Mouse (Mus musculus): ENCODE results near the gene Shq1. TPM values are rescaled to one million over a fixed set of nuclear protein-coding genes. Genes with fewer than 3 reads are reported as not detected.

Gene Shq1
- polyA plus RNA-seq, 1 experiment from 2014 or later, result 20.1 TPM

DNA sequence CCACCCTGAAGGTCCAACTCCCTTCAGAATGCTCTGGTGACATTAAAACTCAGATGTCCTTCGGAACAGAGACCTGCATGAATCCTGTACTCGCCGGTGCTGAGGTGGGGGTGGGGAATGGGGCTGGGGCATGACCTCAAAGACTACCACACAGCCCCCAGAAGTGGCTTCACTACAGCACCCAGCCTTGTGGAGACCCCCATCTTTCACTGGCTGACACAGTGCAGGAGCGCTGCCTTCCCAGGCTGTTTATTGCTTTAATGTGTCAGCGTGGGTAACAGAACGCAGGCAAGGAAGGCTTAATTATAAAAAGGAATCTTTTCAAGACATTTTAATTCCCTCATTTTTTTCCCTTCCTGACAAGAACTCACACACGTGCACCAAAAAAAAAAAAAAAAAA, 137.6 kb downstream of the Shq1 start:
- H3K4me3 ChIP-seq (replicated peaks), result no peak overlapping the region
- no peak for ATAC-seq (ENCODE audit: insufficient number of reproducible peaks, insufficient read depth, low FRiP score, low TSS enrichment, low read depth)
- H3K9me3 ChIP-seq, result no peaks in the 10 kb centered on the region
- H3K27ac ChIP-seq, result no peak overlapping the region
- H3K4me1 ChIP-seq (replicated peaks), result peaks cover 24% of the 10 kb centered on the region
- peaks cover 26% of the 10 kb centered on the region for H3K27me3 ChIP-seq
- no peaks in the 10 kb centered on the region for H3K36me3 ChIP-seq
- H3K9ac ChIP-seq (replicated peaks), result no peak overlapping the region
- peak overlapping the region; percentile 28; the same call in 1 of the 2 replicates for H3K4me2 ChIP-seq
- 11% methylated on average over 7 of the region's 7 CpGs for WGBS

- Histone ChIP-seq H3K9ac (replicated peaks) (no peak overlapping the region), H3K9me3 (0 out of 2 replicates have a peak, but pooled peaks cover 3% of the 10 kb centered on the region), H3K27me3 (peaks cover 18% of the 10 kb centered on the region), H3K4me1 (replicated peaks) (peaks cover 23% of the 10 kb centered on the region), H3K4me3 (replicated peaks) (no peak overlapping the region), H3K4me2 (no peak overlapping the region), H3K27ac (no peak overlapping the region), H3K36me3 (no peaks in the 10 kb centered on the region)
- ATAC-seq (ENCODE audit: insufficient number of reproducible peaks, insufficient read depth, low FRiP score, low TSS enrichment, low read depth), result no peak
- WGBS, result 84% methylated on average over 8 of the region's 8 CpGs
Measured at GRCm38 (mm10) chr6:100532326-100532725, 138.6 kb downstream of the Shq1 start.

DNA sequence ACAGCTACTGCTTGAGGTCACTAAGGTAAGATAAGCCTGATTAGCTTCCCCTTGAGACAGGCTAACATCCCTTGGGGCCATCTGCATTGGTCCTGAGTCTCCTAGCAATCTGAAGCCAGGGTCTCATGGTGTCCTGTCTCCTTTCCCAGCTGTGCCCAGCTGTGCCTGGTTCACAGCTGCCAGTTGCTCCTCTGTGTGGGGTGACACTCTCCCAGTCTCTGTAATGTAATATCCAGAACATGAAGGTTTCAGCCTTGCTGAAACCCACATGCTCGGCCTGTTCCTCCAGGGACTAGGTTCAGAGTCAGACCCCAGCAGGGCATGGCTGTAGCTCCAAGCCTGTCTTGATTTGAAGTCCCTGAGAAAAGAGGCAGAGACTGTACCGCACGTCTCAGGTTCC, 141.3 kb downstream of the Shq1 start:
- ATAC-seq (ENCODE audit: insufficient number of reproducible peaks, insufficient read depth, low FRiP score, low TSS enrichment, low read depth), result 0 out of 2 replicates have a peak, but pooled peaks have one; percentile 62
- peaks cover 22% of the 10 kb centered on the region for H3K27me3 ChIP-seq
- 41% methylated on average over 3 of the region's 3 CpGs for WGBS
- no peak overlapping the region for H3K9ac ChIP-seq (replicated peaks)
- H3K4me3 ChIP-seq (replicated peaks), result no peak overlapping the region
- H3K9me3 ChIP-seq, result 0 out of 2 replicates have a peak, but pooled peaks cover 3% of the 10 kb centered on the region
- H3K4me1 ChIP-seq (replicated peaks), result peaks cover 34% of the 10 kb centered on the region
- no peak overlapping the region for H3K4me2 ChIP-seq
- H3K27ac ChIP-seq, result no peak overlapping the region
- H3K36me3 ChIP-seq, result no peaks in the 10 kb centered on the region

DNA sequence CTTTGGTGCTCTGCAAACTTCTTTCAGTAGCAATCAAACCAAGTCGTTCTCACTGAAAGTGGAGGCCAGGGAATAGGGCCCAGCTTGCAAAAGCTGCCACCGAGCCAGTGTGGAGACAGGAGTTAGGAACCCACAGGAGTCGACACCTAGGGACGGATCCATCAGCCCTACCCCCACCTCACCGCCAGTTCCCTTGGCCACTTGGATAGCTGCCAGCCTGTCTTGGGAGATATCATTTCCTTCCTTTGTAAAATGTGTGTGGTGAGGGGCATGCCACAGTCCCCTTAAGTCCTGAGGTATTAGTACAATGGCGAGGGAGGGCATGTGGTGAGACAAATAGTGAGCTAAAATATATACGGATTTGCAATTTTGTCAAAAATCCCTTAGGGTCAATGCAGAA, 142.4 kb downstream of the Shq1 start:
- no peak overlapping the region for H3K27ac ChIP-seq
- H3K4me3 ChIP-seq (replicated peaks), result no peak overlapping the region
- no peak overlapping the region for H3K4me2 ChIP-seq
- no peaks in the 10 kb centered on the region for H3K36me3 ChIP-seq
- peaks cover 26% of the 10 kb centered on the region for H3K4me1 ChIP-seq (replicated peaks)
- ATAC-seq (ENCODE audit: insufficient number of reproducible peaks, insufficient read depth, low FRiP score, low TSS enrichment, low read depth), result no peak
- WGBS, result 49% methylated on average over 7 of the region's 7 CpGs
- H3K9me3 ChIP-seq, result 0 out of 2 replicates have a peak, but pooled peaks cover 3% of the 10 kb centered on the region
- H3K9ac ChIP-seq (replicated peaks), result no peak overlapping the region
- H3K27me3 ChIP-seq, result peaks cover 22% of the 10 kb centered on the region

DNA sequence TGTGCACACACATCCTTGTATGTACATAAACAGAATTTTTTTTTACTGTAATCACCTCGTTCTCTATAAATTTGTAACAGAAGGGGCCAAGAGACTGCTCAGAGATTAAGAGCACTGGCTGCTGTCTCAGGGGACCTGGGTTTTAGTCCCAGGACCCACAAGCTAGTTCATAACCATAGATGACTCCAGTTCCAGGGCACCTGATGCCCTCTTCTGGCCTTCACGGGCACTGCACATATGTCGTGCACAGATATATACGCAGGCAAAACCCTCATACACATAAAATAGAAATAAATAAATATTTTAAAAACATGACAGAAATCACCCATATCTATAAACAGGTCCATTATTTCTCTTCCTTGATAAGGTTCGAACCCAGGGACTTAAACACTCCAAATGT, 143.0 kb downstream of the Shq1 start:
- Histone ChIP-seq H3K9me3 (0 out of 2 replicates have a peak, but pooled peaks cover 3% of the 10 kb centered on the region), H3K4me1 (replicated peaks) (peaks cover 21% of the 10 kb centered on the region), H3K4me2 (no peak overlapping the region), H3K27ac (no peak overlapping the region), H3K9ac (replicated peaks) (no peak overlapping the region), H3K36me3 (no peaks in the 10 kb centered on the region), H3K4me3 (replicated peaks) (no peak overlapping the region), H3K27me3 (peaks cover 24% of the 10 kb centered on the region)
- WGBS, result 83% methylated on average over 5 of the region's 5 CpGs
- no peak for ATAC-seq (ENCODE audit: insufficient number of reproducible peaks, insufficient read depth, low FRiP score, low TSS enrichment, low read depth)

DNA sequence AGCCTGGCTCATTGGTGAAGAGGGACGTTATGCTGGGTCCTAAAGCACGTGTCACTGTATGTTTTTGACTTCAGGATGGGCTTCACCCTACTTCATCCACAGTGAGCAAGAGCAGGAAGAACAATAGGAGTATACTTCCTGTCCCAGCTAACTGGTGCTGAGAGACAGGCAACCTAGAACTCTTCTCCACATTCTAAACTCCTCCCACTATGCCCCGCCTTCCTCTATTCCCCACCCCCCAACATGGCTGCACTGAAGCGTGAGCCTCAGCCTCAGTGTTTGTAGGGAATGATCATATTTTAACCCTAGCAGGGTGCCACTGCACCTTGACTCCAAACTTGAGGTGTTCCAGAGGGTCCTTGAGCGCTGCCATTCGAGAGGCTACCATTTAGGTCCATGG, 143.8 kb downstream of the Shq1 start:
- Histone ChIP-seq H3K9me3 (0 out of 2 replicates have a peak, but pooled peaks cover 3% of the 10 kb centered on the region), H3K4me1 (replicated peaks) (peaks cover 21% of the 10 kb centered on the region), H3K4me3 (replicated peaks) (no peak overlapping the region), H3K9ac (replicated peaks) (no peak overlapping the region), H3K27ac (no peak overlapping the region), H3K4me2 (no peak overlapping the region), H3K27me3 (peaks cover 23% of the 10 kb centered on the region), H3K36me3 (no peaks in the 10 kb centered on the region)
- ATAC-seq (ENCODE audit: insufficient number of reproducible peaks, insufficient read depth, low FRiP score, low TSS enrichment, low read depth), result no peak
- 90% methylated on average over 6 of the region's 6 CpGs for WGBS

DNA sequence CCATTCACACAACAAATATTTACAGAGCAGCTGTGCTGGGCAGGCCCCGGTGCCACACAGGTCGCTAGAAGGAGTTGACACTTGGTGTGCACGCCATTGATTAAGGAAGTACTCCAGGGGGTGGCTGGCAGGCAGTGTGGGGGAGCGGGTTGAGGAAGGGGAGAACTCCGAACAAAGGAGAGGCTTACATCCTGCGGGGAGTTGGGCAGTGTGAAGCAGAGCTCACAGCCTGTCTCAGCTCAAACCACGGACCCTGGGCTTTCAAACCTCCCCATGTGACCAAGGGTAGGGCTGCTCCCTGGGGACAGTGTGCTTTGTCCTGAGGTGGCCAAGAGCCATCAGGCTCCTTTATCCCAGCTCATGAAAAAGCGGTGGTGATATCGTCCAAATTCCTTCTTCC, 144.9 kb downstream of the Shq1 start:
- Histone ChIP-seq H3K4me1 (replicated peaks) (peaks cover 21% of the 10 kb centered on the region), H3K4me2 (peak overlapping the region; percentile 32), H3K9me3 (0 out of 2 replicates have a peak, but pooled peaks cover 3% of the 10 kb centered on the region), H3K27ac (no peak overlapping the region), H3K27me3 (peaks cover 27% of the 10 kb centered on the region), H3K36me3 (no peaks in the 10 kb centered on the region), H3K4me3 (replicated peaks) (no peak overlapping the region), H3K9ac (replicated peaks) (no peak overlapping the region)
- no peak for ATAC-seq (ENCODE audit: insufficient number of reproducible peaks, insufficient read depth, low FRiP score, low TSS enrichment, low read depth)
- 7% methylated on average over 9 of the region's 9 CpGs for WGBS

GRCm38 (mm10) chr6:100525496-100525895, 145.5 kb downstream of the Shq1 start:
- Histone ChIP-seq H3K36me3 (no peaks in the 10 kb centered on the region), H3K9ac (replicated peaks) (no peak overlapping the region), H3K27me3 (peaks cover 27% of the 10 kb centered on the region), H3K4me1 (replicated peaks) (peaks cover 21% of the 10 kb centered on the region), H3K4me3 (replicated peaks) (no peak overlapping the region), H3K9me3 (0 out of 2 replicates have a peak, but pooled peaks cover 3% of the 10 kb centered on the region), H3K4me2 (no peak overlapping the region), H3K27ac (no peak overlapping the region)
- 4% methylated on average over 3 of the region's 3 CpGs for WGBS
- ATAC-seq (ENCODE audit: insufficient number of reproducible peaks, insufficient read depth, low FRiP score, low TSS enrichment, low read depth), result no peak

- Histone ChIP-seq H3K27me3 (peaks cover 56% of the 10 kb centered on the region), H3K36me3 (no peaks in the 10 kb centered on the region), H3K4me2 (no peak overlapping the region), H3K4me3 (replicated peaks) (no peak overlapping the region), H3K9me3 (0 out of 2 replicates have a peak, but pooled peaks cover 2% of the 10 kb centered on the region), H3K4me1 (replicated peaks) (peaks cover 24% of the 10 kb centered on the region), H3K9ac (replicated peaks) (no peak overlapping the region), H3K27ac (no peak overlapping the region)
- 72% methylated on average over 3 of the region's 3 CpGs for WGBS
- no peak for ATAC-seq (ENCODE audit: insufficient number of reproducible peaks, insufficient read depth, low FRiP score, low TSS enrichment, low read depth)
Measured at GRCm38 (mm10) chr6:100522495-100522894, 148.5 kb downstream of the Shq1 start.

DNA sequence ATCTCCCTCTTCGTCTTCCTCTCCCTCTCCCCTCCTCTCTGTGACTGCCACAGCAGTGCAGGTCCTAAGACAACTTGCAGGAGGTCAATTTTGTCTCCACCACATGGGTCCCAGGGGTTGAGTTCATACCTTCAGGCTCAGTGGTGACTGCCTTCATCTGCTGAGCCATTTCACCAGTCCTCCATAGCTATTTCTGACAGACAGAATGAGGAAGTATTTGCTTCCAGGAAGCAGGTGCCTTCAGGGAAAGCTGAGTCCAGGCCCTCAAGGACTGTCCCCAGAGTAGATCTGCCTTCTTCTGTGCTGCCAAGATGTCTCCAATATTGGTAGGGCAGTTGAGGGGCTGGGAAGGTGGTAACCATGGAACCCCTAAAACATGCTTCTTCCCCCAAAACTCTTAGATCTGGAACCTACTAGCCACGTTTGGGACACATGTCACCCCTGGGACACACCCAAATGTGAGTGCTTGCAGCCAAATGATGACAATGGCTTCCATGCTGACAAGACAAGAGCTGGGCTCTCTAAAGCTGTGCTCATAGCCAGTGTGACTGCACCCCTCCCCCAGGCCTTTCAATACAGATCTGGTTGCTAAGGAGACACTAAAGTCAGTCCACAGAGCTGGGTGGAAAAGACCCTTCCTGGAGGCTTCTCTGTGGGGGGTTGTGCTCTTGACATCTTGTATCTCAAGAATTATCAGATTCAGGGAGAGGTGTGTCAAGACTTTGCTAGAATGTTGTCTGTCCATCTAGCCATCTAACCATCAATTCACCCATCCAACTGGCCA, 149.2 kb downstream of the Shq1 start:
- no peaks in the 10 kb centered on the region for H3K9me3 ChIP-seq
- no peak overlapping the region for H3K4me2 ChIP-seq
- H3K27me3 ChIP-seq, result peaks cover 60% of the 10 kb centered on the region
- no peak overlapping the region for H3K9ac ChIP-seq (replicated peaks)
- H3K36me3 ChIP-seq, result no peaks in the 10 kb centered on the region
- ATAC-seq (ENCODE audit: insufficient number of reproducible peaks, insufficient read depth, low FRiP score, low TSS enrichment, low read depth), result no peak
- H3K4me1 ChIP-seq (replicated peaks), result peaks cover 25% of the 10 kb centered on the region
- WGBS, result 66% methylated on average over 2 of the region's 2 CpGs
- no peak overlapping the region for H3K4me3 ChIP-seq (replicated peaks)
- no peak overlapping the region for H3K27ac ChIP-seq

GRCm38 (mm10) chr6:100520558-100521099, 150.3 kb downstream of the Shq1 start:
- no peak overlapping the region for H3K27ac ChIP-seq
- peaks cover 19% of the 10 kb centered on the region for H3K4me1 ChIP-seq (replicated peaks)
- peaks cover 55% of the 10 kb centered on the region for H3K27me3 ChIP-seq
- H3K9ac ChIP-seq (replicated peaks), result no peak overlapping the region
- ATAC-seq (ENCODE audit: insufficient number of reproducible peaks, insufficient read depth, low FRiP score, low TSS enrichment, low read depth), result no peak
- no peaks in the 10 kb centered on the region for H3K9me3 ChIP-seq
- H3K36me3 ChIP-seq, result no peaks in the 10 kb centered on the region
- 70% methylated on average over 5 of the region's 5 CpGs for WGBS
- H3K4me2 ChIP-seq, result no peak overlapping the region
- no peak overlapping the region for H3K4me3 ChIP-seq (replicated peaks)

All from limb, embryonic 12.5 days (tissue).